Mouse (Mus musculus) cerebral cortex, adult 2 months (tissue): ENCODE data around the gene Copg2.

Experiments
- WGBS: fragments of 180-500 bp; shearing (Covaris S2); methylation state at CpG from one replicate; pipeline ENCODE4 v1.1.7; 2018; 5-methylcytosine and 5-hydroxymethylcytosine counted together

Copg2 gene

DNA sequence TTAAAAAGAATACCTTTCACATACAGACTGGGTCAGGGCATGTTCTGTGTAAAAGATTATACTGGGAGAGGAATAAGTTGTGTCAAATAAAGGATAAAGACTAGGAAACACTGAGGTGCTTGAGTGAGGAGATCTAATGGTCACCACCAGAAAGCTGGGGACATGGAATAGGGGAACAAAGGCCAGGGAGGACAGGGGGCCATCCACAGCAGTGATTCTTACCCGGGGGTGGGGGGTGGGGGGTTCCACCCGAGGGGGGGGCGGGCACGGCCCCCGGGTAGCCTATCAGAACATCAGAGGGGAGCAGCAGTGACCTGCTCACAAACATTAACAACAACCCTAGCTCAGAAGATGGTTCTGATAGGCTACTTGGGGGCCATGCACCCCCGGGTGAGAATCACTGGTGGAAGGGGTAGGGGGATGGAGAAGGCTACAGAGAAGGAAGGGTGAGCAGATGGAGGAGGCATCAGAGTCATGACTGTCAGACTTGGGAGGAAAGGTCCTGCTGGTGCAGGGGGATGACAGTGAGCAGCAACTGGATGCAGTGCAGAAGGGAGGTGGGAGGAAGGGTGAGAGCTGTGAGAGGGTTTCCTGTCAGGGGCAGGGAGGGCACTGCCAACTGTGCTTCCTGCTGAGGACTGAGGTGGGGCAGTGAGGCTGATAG, 92.1 kb downstream of the Copg2 start:
- WGBS: 75% methylated on average over 6 of the region's 6 CpGs

DNA sequence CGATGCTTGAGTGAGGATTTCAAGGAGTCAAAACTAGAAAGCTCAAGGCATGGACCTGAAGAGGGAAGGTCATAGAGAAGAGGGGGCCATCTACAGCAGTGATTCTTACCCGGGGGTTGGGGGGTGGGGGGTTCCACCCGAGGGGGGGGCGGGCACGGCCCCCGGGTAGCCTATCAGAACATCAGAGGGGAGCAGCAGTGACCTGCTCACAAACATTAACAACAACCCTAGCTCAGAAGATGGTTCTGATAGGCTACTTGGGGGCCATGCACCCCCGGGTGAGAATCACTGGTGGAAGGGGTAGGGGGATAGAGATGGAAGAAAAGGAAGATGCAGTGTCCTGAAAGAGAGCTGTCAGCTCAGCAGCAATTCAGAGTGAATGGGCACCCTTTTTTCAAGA, 93.7 kb downstream of the Copg2 start:
- WGBS: 90% methylated on average over 7 of the region's 7 CpGs

DNA sequence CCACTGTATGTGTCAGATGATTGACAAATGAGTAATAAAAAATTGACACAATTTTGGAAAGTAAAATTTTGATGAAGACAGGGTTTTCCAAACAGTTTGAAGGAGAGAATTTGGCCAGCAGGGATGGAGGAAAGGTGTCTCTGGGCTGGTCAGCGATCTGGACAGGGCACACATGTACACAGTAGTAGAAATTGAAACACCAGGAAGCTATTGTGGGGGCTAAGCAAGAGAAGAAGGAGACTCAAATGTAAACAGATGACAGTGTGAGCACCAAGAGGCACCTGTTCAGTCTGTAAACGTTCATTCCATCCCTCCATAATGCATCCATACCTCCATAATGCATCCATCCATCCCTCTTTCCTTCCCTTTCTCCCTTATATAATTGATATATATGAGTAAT, 145.4 kb downstream of the Copg2 start:
- 81% methylated on average over 2 of the region's 2 CpGs for WGBS

DNA sequence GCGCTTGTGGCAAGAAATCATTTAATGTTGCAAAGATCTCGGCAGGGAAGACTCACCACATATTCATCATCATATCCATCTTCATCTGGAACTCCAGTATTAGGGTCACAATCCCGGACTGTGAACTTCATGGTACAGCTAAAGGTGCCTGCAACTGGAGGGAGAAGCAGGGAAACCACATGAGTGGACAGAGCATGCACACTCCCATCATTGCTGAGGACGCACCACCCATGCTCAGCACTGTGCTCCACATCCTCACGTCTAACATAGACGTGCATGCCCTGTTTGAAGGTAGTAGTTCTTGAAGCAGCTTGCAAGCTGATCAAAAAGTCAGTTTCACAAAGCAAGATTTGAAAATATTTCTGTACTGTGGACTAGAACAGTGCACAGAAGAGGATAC, 146.1 kb downstream of the Copg2 start:
- WGBS: 86% methylated on average over 6 of the region's 6 CpGs

DNA sequence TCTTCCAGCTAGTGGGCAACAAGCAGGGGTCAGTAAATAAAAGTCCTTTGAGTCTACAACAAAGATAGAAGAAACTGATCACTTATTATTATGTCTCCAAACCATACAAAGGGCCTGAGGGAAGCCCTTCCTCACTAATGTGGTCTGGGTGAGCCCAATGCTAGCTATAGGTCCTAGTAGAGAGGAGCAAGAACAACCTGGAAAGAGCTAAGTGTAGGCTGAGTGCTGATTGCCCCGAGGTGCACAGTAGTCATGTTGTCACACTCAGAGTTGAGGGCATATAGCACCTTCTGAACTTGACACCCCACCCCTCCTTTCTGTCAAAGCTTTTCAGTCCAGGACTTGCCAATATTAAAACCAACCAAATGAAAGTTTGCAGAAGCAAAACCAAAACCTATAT, 146.7 kb downstream of the Copg2 start:
- WGBS: 56% methylated on average over 1 of the region's 1 CpGs

DNA sequence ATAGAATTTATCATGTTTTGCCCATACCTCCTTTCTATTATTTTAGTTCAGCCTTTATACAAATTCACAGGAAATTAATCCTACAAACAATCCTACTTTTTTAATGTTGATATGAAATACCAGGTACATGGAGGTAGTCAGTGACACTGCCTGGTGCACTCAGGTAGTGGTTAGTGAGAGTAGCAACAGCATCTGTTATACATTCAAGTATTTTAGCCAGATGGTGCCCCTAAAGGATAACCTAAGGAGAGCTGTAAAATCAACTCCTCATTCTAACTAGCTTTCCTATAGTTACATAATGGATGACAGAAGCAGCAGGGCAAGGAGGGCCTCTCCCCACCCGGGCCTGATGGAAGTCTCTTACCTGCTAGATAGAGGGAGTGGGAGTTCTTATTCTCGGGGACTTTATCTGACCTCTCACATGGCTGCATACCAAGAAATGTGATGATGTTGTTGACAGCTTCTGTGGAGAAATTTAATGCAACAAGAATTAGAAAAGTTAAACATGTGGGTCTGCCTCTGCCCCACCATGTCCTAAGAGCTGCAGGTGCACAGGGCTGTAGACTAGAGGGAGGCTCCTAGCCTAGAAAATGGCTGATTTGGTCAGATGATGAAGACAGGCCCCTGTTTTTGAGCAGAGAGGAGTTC, 147.4 kb downstream of the Copg2 start:
- WGBS: 64% methylated on average over 2 of the region's 2 CpGs

DNA sequence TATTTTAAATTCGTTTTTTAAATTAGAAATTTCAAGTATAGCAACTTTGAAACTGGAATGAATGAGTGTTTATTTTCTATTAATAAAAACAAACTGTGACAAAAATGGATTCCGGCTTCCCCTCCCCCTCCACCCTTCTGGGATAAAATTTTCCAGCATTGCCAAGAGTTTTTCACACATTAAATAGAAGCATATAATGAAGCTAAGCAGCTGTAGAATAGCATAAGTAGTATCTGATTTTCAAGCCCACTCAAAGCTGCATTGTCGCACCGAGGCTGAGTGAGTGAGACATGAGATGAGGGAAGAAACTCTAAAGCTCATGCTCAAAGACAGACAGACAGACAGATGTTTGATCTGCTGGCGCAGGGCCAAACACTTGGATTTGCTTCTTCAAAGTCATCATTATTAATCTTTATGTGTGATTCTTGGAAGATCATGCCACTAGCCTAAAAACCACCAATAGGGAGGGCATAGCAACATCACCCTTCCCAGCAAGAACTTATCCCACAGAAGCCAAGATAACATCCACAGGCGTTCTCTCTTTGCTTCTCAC, 148.2 kb downstream of the Copg2 start:
- 67% methylated on average over 6 of the region's 6 CpGs for WGBS

DNA sequence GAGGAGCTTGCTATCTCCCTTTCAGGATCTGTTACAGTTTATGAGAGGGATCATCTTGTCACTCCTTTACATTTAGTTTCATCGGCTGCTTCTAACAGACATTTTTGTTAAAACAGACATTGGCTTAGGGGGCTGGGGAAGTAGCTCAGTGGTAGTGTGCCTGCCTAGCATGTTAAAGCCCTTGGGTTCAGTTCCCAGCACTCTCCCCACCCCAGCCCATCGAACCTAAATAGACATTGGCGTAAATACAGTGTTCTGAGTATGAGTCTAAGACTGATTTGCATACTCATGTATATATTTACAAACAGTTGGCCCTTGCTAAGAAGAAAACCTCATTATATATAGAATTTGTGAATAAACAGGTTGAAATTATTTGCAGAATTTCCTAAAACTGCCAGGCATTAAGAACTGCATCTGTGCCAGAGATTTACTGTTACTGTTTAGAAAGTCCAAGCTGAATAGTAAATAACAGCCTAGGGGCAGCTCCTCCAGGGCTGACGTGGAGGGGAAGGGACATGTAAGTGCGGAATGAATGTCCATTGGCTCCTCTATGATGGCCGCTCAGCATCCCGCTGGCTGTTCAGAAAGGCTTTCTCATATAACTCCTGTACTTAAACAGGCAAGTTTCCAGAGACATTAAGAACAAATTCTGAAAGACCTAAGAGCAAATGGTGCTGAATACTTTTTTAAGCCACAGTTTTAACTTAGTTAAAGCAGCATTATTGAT, 148.8 kb downstream of the Copg2 start:
- 67% methylated on average over 7 of the region's 7 CpGs for WGBS

DNA sequence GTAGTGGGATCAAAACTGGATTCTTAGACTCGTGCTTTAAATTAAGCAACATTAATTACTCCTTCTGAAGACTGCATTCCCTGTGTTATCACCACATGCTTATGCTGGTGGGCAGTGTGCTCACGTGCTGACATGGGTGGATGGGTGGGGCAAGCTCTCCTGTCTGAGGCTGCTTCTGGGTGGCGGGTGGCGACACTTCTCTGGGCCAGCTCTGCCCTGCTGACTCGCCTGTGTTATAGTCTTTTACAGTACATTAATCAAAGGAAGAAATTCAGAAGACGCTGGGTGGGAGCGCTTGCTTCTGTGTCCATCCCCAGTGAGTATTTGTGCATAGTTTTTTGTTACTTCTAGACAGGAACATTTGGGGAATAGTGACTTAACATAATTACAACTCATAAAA, 151.0 kb downstream of the Copg2 start:
- 62% methylated on average over 7 of the region's 7 CpGs for WGBS

DNA sequence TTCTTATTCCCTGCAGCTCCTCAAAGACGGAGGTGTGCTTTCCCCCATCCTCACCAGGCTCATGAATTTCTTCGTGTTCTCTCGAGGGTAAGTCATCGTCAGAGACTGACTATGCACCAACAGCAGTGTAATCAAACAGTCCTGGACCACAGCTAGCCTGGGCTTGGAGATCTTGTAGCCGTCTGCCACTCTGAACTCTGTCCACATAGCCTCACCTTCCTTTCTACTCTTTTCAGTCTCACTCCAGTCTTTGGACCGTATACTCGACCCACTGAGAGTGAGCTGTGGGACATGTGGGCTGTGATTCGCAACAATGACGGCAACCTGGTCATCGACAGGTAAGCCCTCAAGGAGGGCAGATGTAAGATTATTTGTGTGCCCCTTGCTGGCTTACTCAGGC, 151.7 kb downstream of the Copg2 start:
- WGBS: 65% methylated on average over 10 of the region's 10 CpGs

DNA sequence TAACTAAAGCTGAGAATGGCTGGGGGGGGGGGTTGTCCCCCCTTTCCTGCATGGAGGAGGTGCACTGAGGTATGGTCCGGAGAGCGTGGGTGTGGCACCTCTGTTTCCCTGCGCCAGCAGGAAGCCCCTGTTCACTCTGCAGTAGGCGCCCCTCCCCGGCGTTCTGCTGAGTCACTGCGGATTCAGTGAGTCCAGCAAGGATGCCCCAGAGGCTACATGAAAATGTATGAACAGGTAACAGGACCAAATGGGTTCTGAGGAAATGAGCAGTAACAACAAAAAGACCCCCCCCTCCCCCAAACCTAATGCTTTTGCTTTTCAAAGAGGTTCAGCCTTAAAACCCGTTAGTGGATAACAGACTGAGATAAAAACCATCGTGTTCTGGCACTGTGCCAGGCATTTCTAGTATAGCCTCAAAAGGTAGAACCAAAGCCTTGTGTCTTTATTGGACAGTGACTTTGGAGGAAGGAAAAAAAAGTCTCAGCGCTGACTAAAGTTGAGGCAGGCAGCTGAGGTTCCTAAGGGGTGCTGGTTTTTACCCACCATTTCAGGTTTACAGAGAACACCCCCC, 157.3 kb downstream of the Copg2 start:
- 45% methylated on average over 10 of the region's 10 CpGs for WGBS

DNA sequence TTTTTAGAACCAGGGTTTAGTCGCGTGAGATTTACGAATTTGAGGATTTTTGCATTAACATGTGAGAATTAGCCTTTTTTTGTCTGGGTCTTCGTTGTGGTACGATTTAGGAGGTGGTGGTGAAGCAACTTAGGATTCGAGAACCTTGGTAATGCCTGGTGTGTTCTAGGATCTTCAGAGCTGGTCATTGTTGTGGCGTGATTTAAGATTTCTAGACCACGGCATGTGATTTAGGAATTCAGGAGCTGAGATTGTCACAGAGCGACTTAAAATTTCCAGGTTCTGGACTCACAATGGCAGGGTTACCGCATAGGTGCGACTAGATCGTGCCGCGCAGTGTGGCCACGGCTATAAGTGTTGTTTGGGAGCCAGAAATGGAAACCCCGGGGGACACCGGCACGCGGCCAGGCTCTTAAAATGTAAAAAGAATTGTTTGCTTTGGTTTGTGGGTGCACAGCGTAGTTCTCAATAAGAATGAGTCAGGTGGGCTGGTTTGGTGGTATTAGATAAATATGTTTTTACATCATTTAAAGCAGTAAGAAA, 158.1 kb downstream of the Copg2 start:
- 54% methylated on average over 20 of the region's 20 CpGs for WGBS

DNA sequence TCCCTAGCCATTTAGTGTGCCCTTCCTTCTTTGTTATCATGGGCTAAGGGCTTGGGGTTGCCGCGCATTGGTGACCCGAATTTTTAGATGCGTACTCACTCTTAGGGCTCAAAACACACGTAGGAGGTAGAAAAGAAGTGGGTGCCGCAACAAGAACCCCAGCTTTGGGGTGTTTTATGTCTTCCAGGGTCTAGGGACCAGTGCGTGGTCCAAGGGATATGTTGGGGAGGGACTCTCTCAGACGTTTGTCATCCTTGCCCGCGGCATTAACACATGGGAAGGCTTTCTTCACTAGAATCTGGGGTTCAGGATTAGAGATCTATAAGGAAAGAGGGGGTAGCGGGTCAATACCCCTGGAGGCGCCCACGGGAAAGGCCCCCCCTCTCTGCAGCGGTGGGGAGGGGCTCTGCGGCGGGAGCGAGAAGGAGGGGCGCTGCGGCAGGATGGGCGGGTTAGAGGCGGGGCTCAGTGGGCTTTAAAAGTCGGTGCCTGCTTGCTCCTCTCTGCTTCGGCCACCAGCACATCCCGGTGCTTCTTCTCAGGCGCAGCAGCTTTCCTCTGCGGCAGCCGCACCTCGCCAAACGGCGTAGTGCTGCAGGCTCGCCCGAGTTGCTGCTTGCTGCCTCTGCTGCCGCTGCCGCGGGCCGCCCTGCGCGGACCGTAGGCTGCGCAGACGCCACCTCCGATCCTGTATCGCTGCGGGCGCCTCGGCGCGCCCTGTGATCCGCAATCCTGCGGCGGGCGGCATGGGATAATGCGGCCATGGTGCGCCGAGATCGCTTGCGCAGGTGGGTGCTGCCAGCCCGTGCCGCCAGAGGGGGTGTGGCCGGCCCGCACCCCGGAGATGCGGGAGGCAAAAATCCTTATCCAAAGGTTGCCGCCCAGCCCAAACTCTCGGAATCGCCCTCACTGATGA, 158.8 kb downstream of the Copg2 start:
- WGBS: 51% methylated on average over 65 of the region's 66 CpGs

DNA sequence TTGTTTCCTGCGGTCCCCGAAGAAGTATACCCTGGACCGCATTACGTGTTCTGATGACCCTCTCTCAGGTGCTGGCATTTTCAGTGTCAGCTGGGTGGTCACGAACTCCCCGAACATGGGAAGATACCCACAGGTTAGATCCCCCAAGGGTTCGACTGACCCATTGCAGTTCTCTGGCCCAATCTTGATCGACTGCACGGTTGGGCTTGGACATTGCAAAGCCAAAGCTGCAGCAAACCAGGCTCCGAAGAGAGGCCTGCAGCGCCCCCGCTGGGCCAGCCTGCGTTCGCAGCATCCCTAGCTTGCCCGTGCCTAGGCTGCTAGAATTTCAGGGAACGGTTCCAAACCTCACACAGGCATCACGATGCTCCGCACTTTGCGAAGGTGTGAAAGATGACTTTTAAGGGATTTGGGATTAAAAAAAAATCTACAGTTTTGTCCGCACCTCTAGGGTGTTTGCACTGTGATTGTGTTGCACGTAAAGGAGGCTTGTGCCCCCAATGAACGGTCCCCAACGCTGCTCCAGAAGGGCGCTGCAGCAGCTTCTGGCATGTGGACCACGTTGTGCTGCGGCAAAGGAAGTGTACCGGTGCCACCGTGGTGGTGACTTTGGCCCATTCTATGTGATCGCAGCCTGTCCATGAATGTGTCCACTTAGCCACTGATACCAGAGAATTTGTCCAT, 159.6 kb downstream of the Copg2 start:
- WGBS: 54% methylated on average over 29 of the region's 29 CpGs

DNA sequence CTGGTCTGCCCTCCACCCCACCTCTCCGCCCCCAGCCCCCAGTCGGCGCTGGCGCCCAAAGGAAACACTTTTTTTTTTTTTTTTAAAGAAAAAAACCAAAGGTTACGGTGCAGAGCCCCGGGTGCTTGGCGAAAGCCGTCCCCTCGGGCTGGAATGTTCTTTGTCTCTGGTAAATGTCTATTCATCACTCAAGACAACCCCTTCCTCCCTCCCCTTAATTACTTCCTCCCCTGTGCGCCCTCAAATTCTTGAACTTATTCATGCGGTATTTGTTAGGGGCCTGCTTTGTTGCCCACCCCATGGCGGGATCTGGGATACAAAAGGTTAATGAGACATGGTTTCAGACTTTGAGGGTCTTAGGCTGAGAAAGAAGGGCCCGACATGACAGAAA, 160.2 kb downstream of the Copg2 start:
- WGBS: 61% methylated on average over 13 of the region's 13 CpGs

DNA sequence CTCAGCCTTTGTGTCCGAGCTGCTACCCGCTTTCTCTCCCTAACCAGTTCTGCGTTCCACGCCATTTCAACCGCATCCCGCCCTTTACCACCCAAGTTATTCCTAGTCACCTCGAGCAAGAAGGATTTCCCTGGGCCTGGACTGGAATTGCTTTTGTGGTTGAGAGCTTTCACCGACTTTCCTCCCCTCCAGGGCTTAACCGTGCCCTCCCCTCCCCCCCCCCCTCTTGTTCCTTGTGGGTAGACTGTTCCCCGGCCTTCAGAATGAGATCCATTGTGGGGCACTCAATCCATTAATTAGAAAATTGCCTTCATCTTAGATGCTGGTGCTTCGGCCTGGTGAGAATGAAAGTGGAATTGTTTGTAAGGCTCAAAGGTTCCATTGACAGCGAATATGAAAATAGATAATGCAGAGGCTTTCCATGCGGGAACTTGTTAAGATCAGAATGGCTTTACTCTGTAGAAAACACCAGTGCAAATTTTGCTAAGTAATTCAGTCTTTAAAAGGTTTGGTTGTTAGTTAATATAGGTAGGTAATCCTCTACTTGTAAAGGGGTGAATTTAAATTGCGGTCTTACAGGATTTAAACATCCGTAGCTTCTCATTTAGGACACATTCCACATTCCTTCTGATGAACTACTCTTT, 160.7 kb downstream of the Copg2 start:
- WGBS: 70% methylated on average over 15 of the region's 15 CpGs

DNA sequence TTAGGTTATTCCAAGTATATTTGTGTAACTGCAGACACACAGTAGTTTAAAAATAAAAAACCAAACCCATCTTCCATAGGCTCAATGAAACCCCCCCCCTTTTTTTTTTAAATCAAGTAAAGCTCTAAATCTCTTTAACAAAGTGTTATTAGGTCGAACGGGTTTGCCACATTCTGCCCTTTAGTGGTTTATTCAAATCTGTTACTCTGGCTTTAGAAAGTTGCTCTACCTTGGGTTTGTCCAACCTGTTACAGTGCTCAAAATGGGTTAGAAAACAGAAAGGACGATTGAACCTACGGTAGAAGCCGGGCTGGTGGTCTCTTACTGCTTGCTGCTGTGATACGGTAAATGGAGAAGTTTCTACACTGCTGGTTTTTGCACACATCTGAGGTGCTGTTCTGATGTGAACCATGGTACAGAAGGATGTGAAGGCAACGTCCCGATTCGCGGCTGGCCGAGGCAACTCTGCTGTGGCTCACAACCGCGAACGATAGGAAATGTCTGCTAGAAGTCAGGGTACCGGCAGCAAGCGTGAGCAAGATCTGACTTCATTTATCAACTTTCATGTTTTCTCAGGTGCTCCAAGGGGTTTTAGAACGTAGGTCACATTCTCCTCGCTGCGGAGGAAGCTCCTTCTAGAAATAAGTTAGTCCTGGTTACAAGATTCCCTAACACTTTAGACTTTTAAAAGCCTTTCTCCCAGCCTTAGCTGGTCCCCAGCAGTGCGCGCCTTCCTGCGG, 161.4 kb downstream of the Copg2 start:
- WGBS: 72% methylated on average over 22 of the region's 22 CpGs

DNA sequence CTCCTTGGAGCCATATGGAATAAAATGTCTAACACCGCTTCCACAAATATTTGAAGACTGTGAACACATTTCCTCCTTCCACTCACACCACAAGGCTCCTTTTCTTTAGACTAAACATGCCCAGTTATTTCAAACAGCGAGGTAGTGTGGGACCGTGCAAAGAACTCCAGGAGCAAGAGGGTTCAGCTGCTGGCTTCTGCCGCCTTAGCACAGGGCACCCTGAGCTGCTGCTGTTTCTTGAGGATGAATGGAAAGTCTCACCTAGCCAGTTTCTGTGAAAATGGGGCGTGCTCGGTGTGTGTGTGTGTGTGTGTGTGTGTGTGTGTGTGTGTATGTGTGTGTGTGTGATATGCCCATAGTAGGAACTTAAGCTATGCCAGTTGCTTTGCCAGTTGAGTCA, 162.1 kb downstream of the Copg2 start:
- WGBS: 41% methylated on average over 6 of the region's 6 CpGs

DNA sequence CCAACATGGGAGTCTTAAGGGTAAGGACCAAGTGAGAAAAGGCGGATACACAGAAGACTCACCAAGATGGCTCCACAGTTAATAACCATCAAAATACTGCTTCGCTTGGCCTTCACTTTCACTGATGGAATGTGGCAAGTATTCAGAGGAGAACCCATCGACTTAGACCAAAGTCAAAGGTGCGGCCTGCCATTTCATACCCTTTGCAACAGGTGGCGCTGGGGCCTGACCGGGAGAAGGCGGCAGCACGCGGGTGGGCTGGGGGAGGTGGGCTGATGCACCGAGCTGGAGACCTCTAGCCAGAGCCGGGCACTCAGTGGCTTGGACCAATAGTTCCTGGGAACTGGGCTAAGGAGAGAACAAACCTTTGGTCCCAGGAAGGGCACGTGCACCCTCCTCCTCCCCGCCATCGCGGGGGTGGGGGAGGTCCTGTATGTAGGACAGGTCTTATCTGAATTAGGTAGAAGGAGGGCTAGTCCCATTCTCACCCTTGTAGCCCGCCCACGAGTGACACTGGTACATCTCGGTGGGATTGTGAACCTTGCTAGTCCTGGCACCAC, 163.9 kb downstream of the Copg2 start:
- WGBS: 68% methylated on average over 18 of the region's 18 CpGs
